Mouse (Mus musculus) kidney, adult 2 months (tissue): ENCODE measurements around the gene Prkce.

ENCODE experiments used
- CTCF ChIP-seq: fragments of 200-500 bp; conservative IDR thresholded peaks from 2 replicates; pipeline ENCODE4 v1.5.1; 2011; ENCODE audit warnings: low read depth, mild to moderate bottlenecking, control low read depth, low read length, moderate library complexity, mixed read lengths; ENCODE audit not compliant: insufficient read depth, insufficient read length
- POLR2A ChIP-seq: fragments of 200-500 bp; IDR thresholded peaks from one replicate; pipeline ENCODE4 v1.6.1; 2011; ENCODE audit warnings: low read depth, low read length, control low read depth

DNA sequence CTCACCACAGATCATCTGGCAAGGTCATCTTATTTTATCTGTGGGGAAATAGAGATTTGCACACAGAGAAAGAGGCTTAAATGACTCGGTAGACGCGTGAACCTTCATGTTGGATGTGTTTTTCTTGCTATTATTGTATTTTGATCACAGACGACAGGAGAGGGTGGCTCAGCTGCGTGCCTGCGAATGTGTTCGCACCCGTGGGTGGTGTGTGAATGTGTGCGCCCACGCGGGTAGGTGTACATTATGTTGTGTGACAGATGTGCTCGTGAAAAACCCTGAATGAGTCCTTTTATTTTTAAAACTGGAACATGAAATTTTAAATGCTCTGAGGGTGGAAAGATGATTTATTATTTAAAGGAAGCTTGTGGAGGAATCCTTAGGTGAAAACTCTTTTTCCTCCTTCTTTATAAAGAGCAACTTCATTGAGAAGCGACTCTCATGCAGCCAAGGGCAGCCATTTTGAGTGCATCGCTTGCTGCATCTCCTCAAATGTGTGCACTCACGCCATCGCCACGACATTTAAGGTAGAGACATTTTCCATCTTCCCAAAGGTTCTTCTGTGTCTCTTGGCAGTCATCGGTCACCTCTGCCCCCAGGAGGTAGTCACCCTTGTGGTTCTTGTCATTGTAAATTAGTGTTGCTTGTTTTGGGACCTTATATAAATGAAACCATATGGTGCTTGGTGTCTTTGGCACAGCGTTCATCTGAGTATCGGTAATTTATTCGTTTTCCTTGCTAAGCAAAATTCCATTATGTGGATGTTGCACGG lies 177.8 kb downstream of the Prkce start:
- TF ChIP-seq CTCF, result no peak
- no peak for TF ChIP-seq POLR2A
